Comparison of ENCODE assay signal across 16 mouse cellular contexts in the genomic region with DNA sequence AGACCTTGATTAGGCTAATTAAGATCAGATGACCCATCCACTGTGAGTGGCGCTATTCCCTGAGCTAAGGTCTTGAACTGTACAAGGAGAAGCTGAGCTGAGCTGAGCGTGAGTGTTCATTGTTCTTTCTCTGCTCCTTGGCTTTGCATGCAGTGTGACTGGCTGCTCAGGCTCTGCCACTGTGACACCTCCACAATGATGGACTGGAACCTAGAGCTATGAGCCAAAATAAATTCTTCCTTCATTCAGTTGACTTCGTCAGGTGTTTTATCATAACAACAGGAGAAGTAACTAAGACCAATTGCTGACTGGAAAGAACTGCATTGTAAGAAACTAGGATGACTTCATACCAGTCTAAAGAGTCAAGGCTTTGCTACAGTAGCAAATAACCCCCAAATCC.
"Had no signal": no experiment of that assay in that cellular context is flagged by ENCODE, and none has a peak within 500 bp of the region (broad histone marks: within the 10 kb centered on the region; RNA-seq: fewer than 3 reads in every experiment).

No protein-coding gene starts in this region.

- DNase-seq: cerebellum, adult 8-10 months; cerebellum, adult 9-10 months; cerebellum, adult 9-11 months; cerebellum, postnatal 10 days; cerebellum, postnatal 14 days; cerebellum, postnatal 25 days; cerebellum, postnatal 36 days; embryo, embryonic 11 days; forebrain, postnatal 0 days; gastrocnemius, adult 2 months; gastrocnemius, postnatal 10 days; gastrocnemius, postnatal 14 days; gastrocnemius, postnatal 25 days; gastrocnemius, postnatal 36 days; heart, adult 18-20 months; heart, adult 2 months had no signal
